Mouse (Mus musculus): ENCODE measurements around the gene Cbl. TPM values are rescaled to one million over a fixed set of nuclear protein-coding genes. Genes with fewer than 3 reads are reported as not detected.

Gene Cbl
- polyA plus RNA-seq, 1 experiment from 2014 or later, result 21.1 TPM

- no peak overlapping the region for H3K27ac ChIP-seq
- H3K4me1 ChIP-seq (replicated peaks), result no peaks in the 10 kb centered on the region
- 89% methylated on average over 5 of the region's 5 CpGs for WGBS
- peaks cover 86% of the 10 kb centered on the region for H3K36me3 ChIP-seq
- no peak overlapping the region for H3K4me3 ChIP-seq
- H3K9me3 ChIP-seq, result no peaks in the 10 kb centered on the region
- no peaks in the 10 kb centered on the region for H3K27me3 ChIP-seq (ENCODE audit: insufficient read depth, poor library complexity, severe bottlenecking)
- DNase-seq (ENCODE audit: low spot score), result no peak
These were observed 64.9 kb downstream of the Cbl start for GRCm38 (mm10) chr9:44168931-44169330.

GRCm38 (mm10) chr9:44159886-44160285, 74.0 kb downstream of the Cbl start:
- H3K36me3 ChIP-seq, result peaks cover 94% of the 10 kb centered on the region
- WGBS, result 87% methylated on average over 3 of the region's 3 CpGs

GRCm38 (mm10) chr9:44147290-44147689, 86.6 kb downstream of the Cbl start:
- Histone ChIP-seq H3K9me3 (no peaks in the 10 kb centered on the region), H3K27me3 (ENCODE audit: insufficient read depth, poor library complexity, severe bottlenecking) (no peaks in the 10 kb centered on the region), H3K4me3 (no peak overlapping the region), H3K36me3 (peaks cover 76% of the 10 kb centered on the region), H3K27ac (no peak overlapping the region), H3K4me1 (replicated peaks) (peaks cover 16% of the 10 kb centered on the region; the same call in 1 of the 2 replicates)
- no peak for DNase-seq (ENCODE audit: low spot score)
- 64% methylated on average over 3 of the region's 3 CpGs for WGBS

More at GRCm38 (mm10) chr9:44159886-44160285, 74.0 kb downstream of the Cbl start:
- H3K27me3 ChIP-seq (ENCODE audit: insufficient read depth, poor library complexity, severe bottlenecking), result no peaks in the 10 kb centered on the region
- no peak for DNase-seq (ENCODE audit: low spot score)
- no peak overlapping the region for H3K27ac ChIP-seq
- no peak overlapping the region for H3K4me3 ChIP-seq
- H3K4me1 ChIP-seq (replicated peaks), result no peaks in the 10 kb centered on the region
- no peaks in the 10 kb centered on the region for H3K9me3 ChIP-seq

GRCm38 (mm10) chr9:44144718-44145060, 89.2 kb downstream of the Cbl start:
- Histone ChIP-seq H3K4me1 (replicated peaks) (peaks cover 25% of the 10 kb centered on the region; the same call in 1 of the 2 replicates), H3K27me3 (ENCODE audit: insufficient read depth, poor library complexity, severe bottlenecking) (no peaks in the 10 kb centered on the region), H3K9me3 (no peaks in the 10 kb centered on the region), H3K27ac (no peak overlapping the region), H3K36me3 (peaks cover 73% of the 10 kb centered on the region), H3K4me3 (no peak overlapping the region)
- no peak for DNase-seq (ENCODE audit: low spot score)

- DNase-seq (ENCODE audit: low spot score), result no peak
- Histone ChIP-seq H3K4me3 (no peak overlapping the region), H3K4me1 (replicated peaks) (peaks cover 30% of the 10 kb centered on the region), H3K36me3 (peaks cover 73% of the 10 kb centered on the region), H3K27ac (no peak overlapping the region), H3K9me3 (no peaks in the 10 kb centered on the region), H3K27me3 (ENCODE audit: insufficient read depth, poor library complexity, severe bottlenecking) (no peaks in the 10 kb centered on the region)
- 27% methylated on average over 7 of the region's 8 CpGs for WGBS
These were observed 89.7 kb downstream of the Cbl start for GRCm38 (mm10) chr9:44144023-44144717.

- H3K36me3 ChIP-seq, result peaks cover 68% of the 10 kb centered on the region
- H3K4me3 ChIP-seq, result no peak overlapping the region
- H3K27ac ChIP-seq, result no peak overlapping the region
- DNase-seq (ENCODE audit: low spot score), result no peak
- no peaks in the 10 kb centered on the region for H3K27me3 ChIP-seq (ENCODE audit: insufficient read depth, poor library complexity, severe bottlenecking)
- WGBS, result 74% methylated on average over 5 of the region's 5 CpGs
- H3K9me3 ChIP-seq, result no peaks in the 10 kb centered on the region
- H3K4me1 ChIP-seq (replicated peaks), result peaks cover 37% of the 10 kb centered on the region
These were observed 90.4 kb downstream of the Cbl start for GRCm38 (mm10) chr9:44143421-44143820.

- H3K9me3 ChIP-seq, result no peaks in the 10 kb centered on the region
- H3K4me3 ChIP-seq, result no peak overlapping the region
- DNase-seq (ENCODE audit: low spot score), result no peak
- H3K36me3 ChIP-seq, result peaks cover 64% of the 10 kb centered on the region
- H3K4me1 ChIP-seq (replicated peaks), result peaks cover 37% of the 10 kb centered on the region
- 66% methylated on average over 5 of the region's 5 CpGs for WGBS
- H3K27ac ChIP-seq, result no peak overlapping the region
- H3K27me3 ChIP-seq (ENCODE audit: insufficient read depth, poor library complexity, severe bottlenecking), result peaks cover 2% of the 10 kb centered on the region
These were observed 91.9 kb downstream of the Cbl start for GRCm38 (mm10) chr9:44141951-44142350.

- peaks cover 56% of the 10 kb centered on the region for H3K4me1 ChIP-seq (replicated peaks)
- no peaks in the 10 kb centered on the region for H3K9me3 ChIP-seq
- DNase-seq (ENCODE audit: low spot score), result no peak
- 77% methylated on average over 4 of the region's 4 CpGs for WGBS
- H3K27ac ChIP-seq, result no peak overlapping the region
- peaks cover 34% of the 10 kb centered on the region for H3K36me3 ChIP-seq
- no peak overlapping the region for H3K4me3 ChIP-seq
- H3K27me3 ChIP-seq (ENCODE audit: insufficient read depth, poor library complexity, severe bottlenecking), result peaks cover 43% of the 10 kb centered on the region
These were observed 96.0 kb downstream of the Cbl start for GRCm38 (mm10) chr9:44137846-44138245.

GRCm38 (mm10) chr9:44135731-44136411, 98.0 kb downstream of the Cbl start:
- Histone ChIP-seq H3K4me3 (peak overlapping the region; percentile 61), H3K36me3 (peaks cover 18% of the 10 kb centered on the region; the same call in 1 of the 2 replicates), H3K4me1 (replicated peaks) (peaks cover 67% of the 10 kb centered on the region), H3K27me3 (ENCODE audit: insufficient read depth, poor library complexity, severe bottlenecking) (peaks cover 63% of the 10 kb centered on the region), H3K27ac (no peak overlapping the region), H3K9me3 (no peaks in the 10 kb centered on the region)
- no peak for DNase-seq (ENCODE audit: low spot score)
- WGBS, result 66% methylated on average over 7 of the region's 7 CpGs

GRCm38 (mm10) chr9:44134851-44135730, 98.8 kb downstream of the Cbl start:
- H3K4me3 ChIP-seq, result peak overlapping the region; percentile 61
- peaks cover 10% of the 10 kb centered on the region; the same call in 1 of the 2 replicates for H3K36me3 ChIP-seq
- peaks cover 67% of the 10 kb centered on the region for H3K4me1 ChIP-seq (replicated peaks)
- WGBS, result 3% methylated on average over 49 of the region's 49 CpGs
- H3K27me3 ChIP-seq (ENCODE audit: insufficient read depth, poor library complexity, severe bottlenecking), result peaks cover 66% of the 10 kb centered on the region
- H3K27ac ChIP-seq, result peak overlapping the region; percentile 79
- peak; percentile 33 for DNase-seq (ENCODE audit: low spot score)
- no peaks in the 10 kb centered on the region for H3K9me3 ChIP-seq

GRCm38 (mm10) chr9:44134101-44134850, 99.6 kb downstream of the Cbl start, which contains the start of gene Mcam:
Gene Mcam, plus strand, starts transcription at chr9:44134469.
- Histone ChIP-seq H3K4me1 (replicated peaks) (peaks cover 70% of the 10 kb centered on the region), H3K27me3 (ENCODE audit: insufficient read depth, poor library complexity, severe bottlenecking) (peaks cover 71% of the 10 kb centered on the region)

GRCm38 (mm10) chr9:44133287-44133686, 100.6 kb downstream of the Cbl start:
- Histone ChIP-seq H3K9me3 (no peaks in the 10 kb centered on the region), H3K4me1 (replicated peaks) (peaks cover 67% of the 10 kb centered on the region), H3K4me3 (peak overlapping the region; percentile 61), H3K36me3 (no peaks in the 10 kb centered on the region), H3K27me3 (ENCODE audit: insufficient read depth, poor library complexity, severe bottlenecking) (peaks cover 80% of the 10 kb centered on the region), H3K27ac (peak overlapping the region; percentile 64)
- WGBS, result 21% methylated on average over 2 of the region's 2 CpGs
- DNase-seq (ENCODE audit: low spot score), result no peak

More at GRCm38 (mm10) chr9:44134101-44134850, 99.6 kb downstream of the Cbl start, which contains the start of gene Mcam:
- no peaks in the 10 kb centered on the region for H3K9me3 ChIP-seq
- H3K27ac ChIP-seq, result peak within 1 kb of the TSS; percentile 79
- H3K4me3 ChIP-seq, result peak within 1 kb of the TSS; percentile 61
- WGBS, result 1% methylated on average over 55 of the region's 55 CpGs
- 0 out of 2 replicates have a peak, but pooled peaks cover 3% of the 10 kb centered on the region for H3K36me3 ChIP-seq
- DNase-seq (ENCODE audit: low spot score), result peak; percentile 63

Measured in hindbrain, embryonic 10.5 days (tissue).